Mouse (Mus musculus): ENCODE results near the gene Mfsd14a. TPM values are rescaled to one million over a fixed set of nuclear protein-coding genes. Genes with fewer than 3 reads are reported as not detected.

Mfsd14a gene
- polyA plus RNA-seq, 1 experiment from 2014 or later: 102 TPM

- WGBS: 87% methylated on average over 5 of the region's 5 CpGs
- no peaks in the 10 kb centered on the region for H3K27me3 ChIP-seq (ENCODE audit: control insufficient read depth, insufficient read depth, low read length)
- no peak overlapping the region for H3K4me2 ChIP-seq (replicated peaks; ENCODE audit: low read depth, low read length)
- H3K9me3 ChIP-seq (ENCODE audit: control insufficient read depth, low read depth, low read length): no peaks in the 10 kb centered on the region
- H3K36me3 ChIP-seq (ENCODE audit: control insufficient read depth, insufficient read depth, low read length): no peaks in the 10 kb centered on the region
- no peak overlapping the region for H3K4me3 ChIP-seq (ENCODE audit: low read depth, low read length)
- ATAC-seq (ENCODE audit: insufficient number of reproducible peaks, insufficient read depth, low FRiP score, low read depth): no peak
- no peaks in the 10 kb centered on the region for H3K4me1 ChIP-seq (ENCODE audit: control insufficient read depth, insufficient read depth, low read length)
- no peak overlapping the region for H3K27ac ChIP-seq (ENCODE audit: low read length)
- H3K9ac ChIP-seq (replicated peaks; ENCODE audit: low read depth, low read length): no peak overlapping the region
Observed at GRCm38 (mm10) chr3:116601781-116602180, 60.7 kb downstream of the Mfsd14a start.

- Histone ChIP-seq H3K27ac (ENCODE audit: low read length) (no peak overlapping the region), H3K4me2 (replicated peaks; ENCODE audit: low read depth, low read length) (no peak overlapping the region), H3K9me3 (ENCODE audit: control insufficient read depth, low read depth, low read length) (no peaks in the 10 kb centered on the region), H3K4me1 (ENCODE audit: control insufficient read depth, insufficient read depth, low read length) (peaks cover 1% of the 10 kb centered on the region; the same call in 1 of the 2 replicates), H3K4me3 (ENCODE audit: low read depth, low read length) (no peak overlapping the region), H3K36me3 (ENCODE audit: control insufficient read depth, insufficient read depth, low read length) (no peaks in the 10 kb centered on the region), H3K9ac (replicated peaks; ENCODE audit: low read depth, low read length) (no peak overlapping the region), H3K27me3 (ENCODE audit: control insufficient read depth, insufficient read depth, low read length) (no peaks in the 10 kb centered on the region)
- ATAC-seq (ENCODE audit: insufficient number of reproducible peaks, insufficient read depth, low FRiP score, low read depth): no peak
- 84% methylated on average over 5 of the region's 5 CpGs for WGBS
Observed at GRCm38 (mm10) chr3:116601005-116601404, 61.5 kb downstream of the Mfsd14a start.

GRCm38 (mm10) chr3:116599705-116600104, 62.8 kb downstream of the Mfsd14a start:
- 64% methylated on average over 2 of the region's 2 CpGs for WGBS
- H3K4me1 ChIP-seq (ENCODE audit: control insufficient read depth, insufficient read depth, low read length): peaks cover 4% of the 10 kb centered on the region; the same call in 1 of the 2 replicates
- no peaks in the 10 kb centered on the region for H3K36me3 ChIP-seq (ENCODE audit: control insufficient read depth, insufficient read depth, low read length)
- no peak overlapping the region for H3K27ac ChIP-seq (ENCODE audit: low read length)
- H3K4me3 ChIP-seq (ENCODE audit: low read depth, low read length): no peak overlapping the region
- H3K4me2 ChIP-seq (replicated peaks; ENCODE audit: low read depth, low read length): no peak overlapping the region
- H3K9ac ChIP-seq (replicated peaks; ENCODE audit: low read depth, low read length): no peak overlapping the region
- no peaks in the 10 kb centered on the region for H3K9me3 ChIP-seq (ENCODE audit: control insufficient read depth, low read depth, low read length)
- no peaks in the 10 kb centered on the region for H3K27me3 ChIP-seq (ENCODE audit: control insufficient read depth, insufficient read depth, low read length)
- no peak for ATAC-seq (ENCODE audit: insufficient number of reproducible peaks, insufficient read depth, low FRiP score, low read depth)

- peaks cover 7% of the 10 kb centered on the region; the same call in 1 of the 2 replicates for H3K4me1 ChIP-seq (ENCODE audit: control insufficient read depth, insufficient read depth, low read length)
- peak overlapping the region; percentile 74 for H3K4me2 ChIP-seq (replicated peaks; ENCODE audit: low read depth, low read length)
- WGBS: 6% methylated on average over 10 of the region's 10 CpGs
- H3K9me3 ChIP-seq (ENCODE audit: control insufficient read depth, low read depth, low read length): no peaks in the 10 kb centered on the region
- no peak for ATAC-seq (ENCODE audit: insufficient number of reproducible peaks, insufficient read depth, low FRiP score, low read depth)
- H3K27me3 ChIP-seq (ENCODE audit: control insufficient read depth, insufficient read depth, low read length): no peaks in the 10 kb centered on the region
- peak overlapping the region; percentile 61 for H3K4me3 ChIP-seq (ENCODE audit: low read depth, low read length)
- no peak overlapping the region; the same call in 1 of the 2 replicates for H3K27ac ChIP-seq (ENCODE audit: low read length)
- peaks cover 8% of the 10 kb centered on the region for H3K36me3 ChIP-seq (ENCODE audit: control insufficient read depth, insufficient read depth, low read length)
- H3K9ac ChIP-seq (replicated peaks; ENCODE audit: low read depth, low read length): peak overlapping the region; percentile 55
Observed at GRCm38 (mm10) chr3:116595603-116595991, 66.9 kb downstream of the Mfsd14a start.

- Histone ChIP-seq H3K9ac (replicated peaks; ENCODE audit: low read depth, low read length) (peak within 1 kb of the TSS; percentile 59), H3K36me3 (ENCODE audit: control insufficient read depth, insufficient read depth, low read length) (peaks cover 14% of the 10 kb centered on the region), H3K9me3 (ENCODE audit: control insufficient read depth, low read depth, low read length) (no peaks in the 10 kb centered on the region), H3K27ac (ENCODE audit: low read length) (peak within 1 kb of the TSS; percentile 64), H3K4me1 (ENCODE audit: control insufficient read depth, insufficient read depth, low read length) (peaks cover 7% of the 10 kb centered on the region; the same call in 1 of the 2 replicates), H3K27me3 (ENCODE audit: control insufficient read depth, insufficient read depth, low read length) (no peaks in the 10 kb centered on the region), H3K4me3 (ENCODE audit: low read depth, low read length) (peak within 1 kb of the TSS; percentile 61), H3K4me2 (replicated peaks; ENCODE audit: low read depth, low read length) (peak within 1 kb of the TSS; percentile 74)
- ATAC-seq (ENCODE audit: insufficient number of reproducible peaks, insufficient read depth, low FRiP score, low read depth): peak; percentile 96
- WGBS: under 1% methylated on average over 65 of the region's 65 CpGs
Observed at GRCm38 (mm10) chr3:116594728-116595602, 67.5 kb downstream of the Mfsd14a start, which contains the start of gene Sass6. Gene Sass6 (plus strand): TSS chr3:116594982.

- Histone ChIP-seq H3K27me3 (ENCODE audit: control insufficient read depth, insufficient read depth, low read length) (no peaks in the 10 kb centered on the region), H3K4me2 (replicated peaks; ENCODE audit: low read depth, low read length) (peak overlapping the region; percentile 33), H3K4me3 (ENCODE audit: low read depth, low read length) (peak overlapping the region; percentile 61), H3K27ac (ENCODE audit: low read length) (peak overlapping the region; percentile 60), H3K9me3 (ENCODE audit: control insufficient read depth, low read depth, low read length) (no peaks in the 10 kb centered on the region), H3K36me3 (ENCODE audit: control insufficient read depth, insufficient read depth, low read length) (peaks cover 22% of the 10 kb centered on the region), H3K4me1 (ENCODE audit: control insufficient read depth, insufficient read depth, low read length) (peaks cover 7% of the 10 kb centered on the region; the same call in 1 of the 2 replicates), H3K9ac (replicated peaks; ENCODE audit: low read depth, low read length) (peak overlapping the region; percentile 59)
- peak; percentile 62 for ATAC-seq (ENCODE audit: insufficient number of reproducible peaks, insufficient read depth, low FRiP score, low read depth)
- 2% methylated on average over 22 of the region's 22 CpGs for WGBS
Observed at GRCm38 (mm10) chr3:116594076-116594727, 68.3 kb downstream of the Mfsd14a start.

- Histone ChIP-seq H3K27ac (ENCODE audit: low read length) (no peak overlapping the region), H3K4me2 (replicated peaks; ENCODE audit: low read depth, low read length) (no peak overlapping the region), H3K9ac (replicated peaks; ENCODE audit: low read depth, low read length) (no peak overlapping the region), H3K4me1 (ENCODE audit: control insufficient read depth, insufficient read depth, low read length) (no peaks in the 10 kb centered on the region), H3K27me3 (ENCODE audit: control insufficient read depth, insufficient read depth, low read length) (no peaks in the 10 kb centered on the region), H3K4me3 (ENCODE audit: low read depth, low read length) (no peak overlapping the region), H3K9me3 (ENCODE audit: control insufficient read depth, low read depth, low read length) (no peaks in the 10 kb centered on the region), H3K36me3 (ENCODE audit: control insufficient read depth, insufficient read depth, low read length) (peaks cover 42% of the 10 kb centered on the region)
- ATAC-seq (ENCODE audit: insufficient number of reproducible peaks, insufficient read depth, low FRiP score, low read depth): no peak
- WGBS: 94% methylated on average over 9 of the region's 9 CpGs
Observed at GRCm38 (mm10) chr3:116582201-116582600, 80.3 kb downstream of the Mfsd14a start.

Measured in stomach, embryonic 14.5 days (tissue).